Mouse (Mus musculus) midbrain, embryonic 11.5 days (tissue): ENCODE data around the gene Serpina3f. TPM values are rescaled to one million over a fixed set of nuclear protein-coding genes. Genes with fewer than 3 reads are reported as not detected.
A peak's percentile ranks its signal among the peaks of the same experiment; 100 is the strongest.
"Not testable (repeated sequence)": the region's sequence is repeated elsewhere in the genome, so short reads cannot be mapped to it uniquely, and the experiment has no call there.

ENCODE experiments used
- ATAC-seq: fragments of 200-750 bp; cut with Nextera tagmentation; 2 replicates; pipeline ENCODE4 v1.8.0; 2017; ENCODE audit warnings: moderate TSS enrichment, moderate library complexity; ENCODE audit not compliant: low FRiP score
- DNase-seq: peaks from one replicate; pipeline ENCODE4 v3.0.0; 2015; ENCODE audit warnings: low spot score; ENCODE audit errors: missing footprints
- H3K27ac ChIP-seq: fragments of 300-500 bp; sonication (generic); 2 replicates; pipeline ENCODE4 v1.5.1; 2014; ENCODE audit warnings: low read depth, low read length
- H3K27me3 ChIP-seq: fragments of 300-500 bp; sonication (generic); 2 replicates; pipeline ENCODE4 v1.6.1; 2014; ENCODE audit warnings: mild to moderate bottlenecking, low read length, moderate library complexity, mixed read lengths; ENCODE audit not compliant: control insufficient read depth, insufficient read depth
- H3K36me3 ChIP-seq: fragments of 300-500 bp; sonication (generic); 2 replicates; pipeline ENCODE4 v1.6.1; 2014; ENCODE audit warnings: mild to moderate bottlenecking, low read length, moderate library complexity, mixed read lengths; ENCODE audit not compliant: control insufficient read depth, insufficient read depth
- H3K4me1 ChIP-seq: fragments of 300-500 bp; sonication (generic); 2 replicates; pipeline ENCODE4 v1.6.1; 2014; ENCODE audit warnings: low read length; ENCODE audit not compliant: control insufficient read depth, insufficient read depth
- H3K4me2 ChIP-seq: fragments of 300-500 bp; sonication (generic); 2 replicates; pipeline ENCODE4 v1.6.1; 2014; ENCODE audit warnings: mild to moderate bottlenecking, moderate library complexity
- H3K4me3 ChIP-seq: fragments of 300-500 bp; sonication (generic); 2 replicates; pipeline ENCODE4 v1.5.1; 2014; ENCODE audit warnings: low read depth, low read length
- H3K9ac ChIP-seq: fragments of 300-500 bp; sonication (generic); 2 replicates; pipeline ENCODE4 v1.6.1; 2014; ENCODE audit warnings: low read length
- H3K9me3 ChIP-seq: fragments of 300-500 bp; sonication (generic); 2 replicates; pipeline ENCODE4 v1.6.1; 2016; ENCODE audit warnings: low read length; ENCODE audit not compliant: control insufficient read depth
- WGBS: fragments of 180-500 bp; shearing (Covaris S2); extraction: QIAGEN DNeasy Blood & Tissue Kit; methylation state at CpG from one replicate; pipeline ENCODE4 v1.1.7; 2014; 5-methylcytosine and 5-hydroxymethylcytosine counted together
- polyA plus RNA-seq: library from polyadenylated mRNA; unstranded; fragments of >200 nt; fragmentation: Nextera tagmentation; extraction: Ambion mirVana; gene quantifications from 2 replicates; pipeline ENCODE4 v1.2.1, GENCODE M21; 2014

Serpina3f gene
- polyA plus RNA-seq, 1 experiment from 2014 or later = 0.55 TPM

DNA sequence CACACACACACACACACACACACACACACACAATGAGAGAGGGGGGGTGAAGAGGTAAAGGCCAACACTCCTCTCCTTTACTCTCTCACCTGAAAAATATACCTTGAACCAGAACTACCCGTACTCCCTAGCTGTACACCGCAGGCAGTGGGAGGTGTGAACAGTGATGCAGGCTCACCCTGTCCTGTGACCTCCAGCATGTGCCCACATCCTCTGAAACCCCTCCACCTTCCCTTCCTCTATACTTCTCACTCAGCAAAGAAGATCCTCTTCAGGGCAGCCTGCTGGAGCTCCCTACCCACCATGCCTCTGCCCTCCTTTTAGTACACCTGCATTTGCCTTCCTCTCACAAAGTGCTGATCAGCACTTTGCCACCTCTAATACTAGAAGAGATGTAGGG, 4.5 kb upstream of the Serpina3f start:
- Histone ChIP-seq H3K27me3 (no peaks in the 10 kb centered on the region), H3K9me3 (no peaks in the 10 kb centered on the region), H3K4me3 (no peak overlapping the region), H3K9ac (no peak overlapping the region), H3K36me3 (no peaks in the 10 kb centered on the region), H3K27ac (no peak overlapping the region), H3K4me2 (no peak overlapping the region), H3K4me1 (no peaks in the 10 kb centered on the region)
- 91% methylated on average over 2 of the region's 2 CpGs for WGBS
- no peak for DNase-seq
- no peak for ATAC-seq

DNA sequence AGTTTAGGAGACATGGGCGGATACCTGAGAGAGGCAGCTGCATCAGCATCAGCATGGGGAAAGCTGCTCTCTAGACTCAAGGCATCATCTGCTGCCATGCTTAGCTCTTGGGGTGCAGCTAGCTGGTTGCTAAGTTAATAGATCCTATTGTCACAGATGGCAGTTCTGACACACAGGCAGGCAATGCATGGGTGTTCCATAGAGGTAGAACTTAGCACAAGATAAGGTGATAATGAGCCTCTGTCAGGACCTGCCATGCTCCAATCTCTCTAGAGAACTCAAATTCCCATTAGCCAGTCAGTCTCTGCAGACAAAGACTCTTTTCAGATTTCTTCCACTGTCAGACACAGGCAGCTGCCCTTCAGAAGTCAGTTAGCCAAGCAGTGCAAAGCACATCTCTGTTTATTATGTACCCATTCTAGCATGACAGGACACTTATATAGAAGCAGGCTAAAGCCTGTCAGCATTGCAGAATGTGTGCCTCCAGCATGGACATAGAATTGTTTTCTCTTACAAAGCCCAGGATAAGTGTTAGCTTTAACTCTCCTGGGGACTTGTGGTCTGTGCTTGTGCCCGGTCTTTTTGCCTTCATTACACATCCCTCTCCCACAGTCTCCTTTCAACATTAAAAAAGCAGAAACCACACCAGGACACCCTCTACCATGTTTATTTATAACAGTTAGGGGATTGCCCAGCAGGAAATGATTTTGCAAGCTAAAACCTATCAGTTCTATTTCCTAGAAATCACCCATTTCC, 477 bp upstream of the Serpina3f start:
- H3K9ac ChIP-seq = no peak overlapping the region
- no peak overlapping the region; the same call in 1 of the 2 replicates for H3K27ac ChIP-seq
- H3K27me3 ChIP-seq = no peaks in the 10 kb centered on the region
- no peaks in the 10 kb centered on the region for H3K36me3 ChIP-seq
- H3K4me1 ChIP-seq = no peaks in the 10 kb centered on the region
- no peaks in the 10 kb centered on the region for H3K9me3 ChIP-seq
- 43% methylated on average over 2 of the region's 2 CpGs for WGBS
- ATAC-seq (peak; percentile 89), DNase-seq (peak; percentile 87)
- H3K4me2 ChIP-seq = no peak overlapping the region
- H3K4me3 ChIP-seq = no peak overlapping the region

GRCm38 (mm10) chr12:104215249-104215648, 905 bp downstream of the Serpina3f start:
- Histone ChIP-seq H3K9me3 (no peaks in the 10 kb centered on the region), H3K27ac (no peak overlapping the region), H3K27me3 (no peaks in the 10 kb centered on the region), H3K9ac (no peak overlapping the region), H3K4me3 (no peak overlapping the region), H3K36me3 (no peaks in the 10 kb centered on the region), H3K4me2 (no peak overlapping the region), H3K4me1 (no peaks in the 10 kb centered on the region)
- no peak for ATAC-seq
- DNase-seq = no peak
- WGBS = 71% methylated on average over 1 of the region's 1 CpGs

GRCm38 (mm10) chr12:104221616-104222015, 7.3 kb downstream of the Serpina3f start:
- Histone ChIP-seq H3K4me2 (no peak overlapping the region), H3K27ac (no peak overlapping the region), H3K9me3 (no peaks in the 10 kb centered on the region), H3K27me3 (no peaks in the 10 kb centered on the region), H3K9ac (no peak overlapping the region), H3K36me3 (no peaks in the 10 kb centered on the region), H3K4me3 (no peak overlapping the region), H3K4me1 (no peaks in the 10 kb centered on the region)
- 53% methylated on average over 1 of the region's 1 CpGs for WGBS
- no peak for ATAC-seq
- no peak for DNase-seq

- Histone ChIP-seq H3K9me3 (no peaks in the 10 kb centered on the region), H3K9ac (no peak overlapping the region), H3K4me2 (no peak overlapping the region), H3K4me3 (no peak overlapping the region), H3K27me3 (no peaks in the 10 kb centered on the region), H3K4me1 (no peaks in the 10 kb centered on the region), H3K27ac (no peak overlapping the region), H3K36me3 (no peaks in the 10 kb centered on the region)
- DNase-seq = no peak
- 66% methylated on average over 1 of the region's 1 CpGs for WGBS
- no peak for ATAC-seq
Measured at GRCm38 (mm10) chr12:104223690-104224089, 9.3 kb downstream of the Serpina3f start.

GRCm38 (mm10) chr12:104224598-104225300, 10.4 kb downstream of the Serpina3f start:
- H3K9ac ChIP-seq = no peak overlapping the region
- no peaks in the 10 kb centered on the region for H3K9me3 ChIP-seq
- H3K4me1 ChIP-seq = no peaks in the 10 kb centered on the region
- H3K27me3 ChIP-seq = no peaks in the 10 kb centered on the region
- H3K27ac ChIP-seq = no peak overlapping the region
- H3K4me2 ChIP-seq = no peak overlapping the region
- no peak for DNase-seq
- ATAC-seq = no peak
- H3K36me3 ChIP-seq = no peaks in the 10 kb centered on the region
- no peak overlapping the region for H3K4me3 ChIP-seq
- WGBS = 78% methylated on average over 7 of the region's 7 CpGs

DNA sequence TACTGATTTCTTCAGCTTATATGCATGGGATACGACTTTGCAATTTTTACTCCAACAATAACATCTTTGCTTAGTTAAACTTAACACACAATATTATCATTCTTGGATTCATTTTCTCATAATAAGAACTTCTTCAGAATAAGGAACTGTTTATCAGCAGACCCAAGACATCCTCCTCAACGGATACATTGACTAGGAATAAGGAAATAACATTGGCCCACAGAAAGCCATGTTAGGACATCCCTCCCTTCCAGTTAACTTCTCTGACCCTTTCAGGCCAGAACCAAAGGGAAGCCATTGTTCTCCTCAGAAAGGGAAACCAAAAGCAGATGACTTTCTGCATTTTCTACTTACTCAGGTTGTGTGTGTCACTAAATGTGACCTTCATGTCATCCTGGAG, 16.4 kb downstream of the Serpina3f start:
- Histone ChIP-seq H3K4me1 (no peaks in the 10 kb centered on the region), H3K4me3 (no peak overlapping the region), H3K9me3 (no peaks in the 10 kb centered on the region), H3K27ac (no peak overlapping the region), H3K4me2 (no peak overlapping the region), H3K9ac (no peak overlapping the region), H3K36me3 (no peaks in the 10 kb centered on the region), H3K27me3 (no peaks in the 10 kb centered on the region)
- ATAC-seq (no peak), DNase-seq (no peak)
- 88% methylated on average over 2 of the region's 2 CpGs for WGBS

- 77% methylated on average over 5 of the region's 5 CpGs for WGBS
- DNase-seq = no peak
- Histone ChIP-seq H3K27ac (no peak within 1 kb of the TSS), H3K4me2 (no peak within 1 kb of the TSS), H3K9ac (no peak within 1 kb of the TSS), H3K27me3 (no peaks in the 10 kb centered on the region), H3K4me1 (no peaks in the 10 kb centered on the region), H3K4me3 (no peak within 1 kb of the TSS), H3K36me3 (no peaks in the 10 kb centered on the region), H3K9me3 (no peaks in the 10 kb centered on the region)
- no peak for ATAC-seq
Measured at GRCm38 (mm10) chr12:104235915-104236314, 21.6 kb downstream of the Serpina3f start, which contains the start of gene Serpina3g. Gene Serpina3g (plus strand): TSS chr12:104236245.

DNA sequence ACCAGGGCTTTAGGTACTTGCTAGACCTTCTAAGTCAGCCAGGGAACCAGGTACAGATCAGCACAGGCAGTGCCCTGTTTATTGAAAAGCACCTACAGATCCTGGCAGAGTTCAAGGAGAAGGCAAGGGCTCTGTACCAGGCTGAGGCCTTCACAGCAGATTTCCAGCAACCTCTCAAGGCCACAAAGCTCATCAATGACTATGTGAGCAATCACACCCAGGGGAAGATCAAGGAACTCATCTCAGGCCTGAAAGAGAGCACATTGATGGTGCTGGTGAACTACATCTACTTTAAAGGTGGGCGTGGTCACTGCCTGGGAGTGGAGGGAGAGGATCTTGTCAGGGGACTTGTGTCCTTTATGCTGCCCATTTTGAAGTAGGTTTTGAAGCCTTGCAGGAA, 23.7 kb downstream of the Serpina3f start:
- not testable (repeated sequence) for H3K27ac ChIP-seq, H3K36me3 ChIP-seq, H3K4me3 ChIP-seq, H3K4me1 ChIP-seq, ATAC-seq, DNase-seq, H3K9me3 ChIP-seq, H3K9ac ChIP-seq, H3K4me2 ChIP-seq, H3K27me3 ChIP-seq
- WGBS = 78% methylated on average over 1 of the region's 1 CpGs
